Mouse (Mus musculus): ENCODE measurements around the gene Efcab12.
"Not testable (repeated sequence)": the region's sequence is repeated elsewhere in the genome, so short reads cannot be mapped to it uniquely, and the experiment has no call there.

The Efcab12 gene

DNA sequence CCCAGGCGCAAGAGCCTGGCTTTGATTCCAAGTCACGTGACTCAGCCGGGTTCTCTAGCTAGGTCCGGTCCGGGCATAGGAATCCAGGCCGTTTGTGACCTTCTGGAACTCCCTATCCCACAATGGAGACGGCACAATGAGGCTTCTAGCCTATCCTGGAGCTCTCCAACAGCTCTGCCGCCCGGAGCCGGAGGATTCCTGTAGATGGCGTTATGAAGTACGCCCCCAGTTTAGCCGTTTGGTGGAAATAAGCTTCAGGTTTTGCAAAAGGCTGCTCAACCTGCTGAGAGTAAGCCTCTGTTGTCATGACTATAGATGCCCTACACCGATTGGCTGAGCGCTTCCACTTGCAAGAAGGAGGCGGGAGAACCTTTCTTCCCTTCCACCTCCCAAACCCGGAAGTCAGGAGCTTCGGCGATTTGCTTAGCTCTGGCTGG is at the start of gene Efcab12:
Gene Efcab12 (minus strand): TSS at position 252 of the 437 bp plus-strand sequence.
- DNase-seq (ENCODE audit: low spot score) = peak; percentile 87

DNA sequence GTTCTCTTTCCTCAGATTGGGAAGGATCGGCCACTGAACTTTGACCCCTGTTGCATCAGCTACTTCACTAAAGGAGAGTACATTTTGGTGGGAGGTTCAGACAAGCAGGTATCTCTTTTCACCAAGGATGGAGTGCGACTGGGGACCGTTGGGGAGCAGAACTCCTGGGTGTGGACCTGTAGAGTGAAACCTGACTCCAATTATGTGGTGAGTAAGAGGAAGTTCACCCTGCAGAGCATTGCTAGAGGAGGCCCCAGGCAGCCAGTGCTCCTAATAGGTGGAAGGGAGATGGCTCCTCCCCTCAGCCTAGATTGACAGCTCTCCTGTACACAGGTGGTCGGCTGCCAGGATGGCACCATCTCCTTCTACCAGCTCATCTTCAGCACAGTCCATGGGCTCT is 48.7 kb upstream of the Efcab12 start:
- no peak for DNase-seq (ENCODE audit: low spot score)

DNA sequence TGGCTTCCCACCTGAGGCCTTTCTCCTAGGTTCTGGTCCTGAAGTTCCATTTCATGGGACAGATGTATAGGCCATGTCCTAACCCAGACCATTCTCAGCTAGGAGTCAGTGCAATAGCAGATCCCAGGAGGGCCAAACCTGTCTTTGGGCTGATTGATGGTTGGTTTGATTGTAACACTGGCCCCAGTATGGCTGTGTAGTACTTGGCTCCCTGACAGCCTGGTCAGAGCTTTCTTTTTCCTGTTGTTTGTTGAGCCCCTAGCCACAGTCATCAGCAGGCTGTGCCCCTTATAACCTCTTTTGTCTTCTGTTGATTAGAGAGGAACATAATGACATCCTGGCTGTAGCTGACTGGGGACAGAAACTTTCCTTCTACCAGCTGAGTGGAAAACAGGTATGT is 45.8 kb upstream of the Efcab12 start:
- no peak for DNase-seq (ENCODE audit: low spot score)

DNA sequence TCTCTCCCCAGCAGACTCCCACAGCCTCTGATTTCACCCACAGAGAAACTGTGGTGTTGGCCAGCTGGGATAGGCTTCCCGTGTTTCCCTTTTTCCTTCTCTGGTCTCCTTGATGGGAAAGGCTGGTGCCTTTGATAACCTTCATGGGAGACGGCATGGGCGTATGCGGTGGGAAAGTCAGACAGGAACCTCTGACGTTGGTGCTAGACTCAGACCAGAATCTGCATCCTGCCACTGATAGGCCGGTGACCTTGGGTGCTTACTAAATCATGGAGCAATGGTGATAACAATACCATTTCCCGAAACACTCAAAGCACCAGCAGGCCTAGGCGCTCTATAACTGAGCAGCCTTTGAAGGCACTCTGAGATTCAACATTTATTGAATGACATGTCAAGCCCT is 42.5 kb upstream of the Efcab12 start:
- DNase-seq (ENCODE audit: low spot score) = no peak

- DNase-seq (ENCODE audit: low spot score) = no peak
Measured at GRCm38 (mm10) chr6:115879736-115880135, 41.5 kb upstream of the Efcab12 start.

DNA sequence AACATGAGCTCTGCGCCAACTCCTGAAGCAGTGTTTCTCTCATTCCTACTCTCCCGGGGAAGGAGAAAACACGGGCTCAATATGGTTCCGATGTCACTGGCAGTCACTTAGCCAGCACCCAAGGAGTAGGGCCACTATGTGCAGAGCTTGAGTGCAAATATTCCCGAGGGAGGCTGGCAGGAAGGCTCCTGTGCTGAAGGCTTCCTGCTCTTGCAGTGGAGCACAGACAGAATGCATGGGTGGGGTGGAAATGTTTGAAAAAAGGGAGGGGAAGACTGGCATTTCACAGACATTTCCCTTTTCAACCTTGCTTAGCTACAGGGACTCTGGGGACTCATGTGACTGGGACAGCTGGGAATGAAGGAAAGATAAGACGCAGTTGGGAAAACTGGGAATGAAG is 40.5 kb upstream of the Efcab12 start:
- DNase-seq (ENCODE audit: low spot score) = no peak

- DNase-seq (ENCODE audit: low spot score) = no peak
Measured at GRCm38 (mm10) chr6:115877239-115877638, 39.0 kb upstream of the Efcab12 start.

- not testable (repeated sequence) for DNase-seq (ENCODE audit: low spot score)
Measured at GRCm38 (mm10) chr6:115871318-115871717, 33.1 kb upstream of the Efcab12 start.

- not testable (repeated sequence) for DNase-seq (ENCODE audit: low spot score)
Measured at GRCm38 (mm10) chr6:115867157-115867556, 28.9 kb upstream of the Efcab12 start.

GRCm38 (mm10) chr6:115865246-115865645 is 27.0 kb upstream of the Efcab12 start:
- DNase-seq (ENCODE audit: low spot score) = no peak

DNA sequence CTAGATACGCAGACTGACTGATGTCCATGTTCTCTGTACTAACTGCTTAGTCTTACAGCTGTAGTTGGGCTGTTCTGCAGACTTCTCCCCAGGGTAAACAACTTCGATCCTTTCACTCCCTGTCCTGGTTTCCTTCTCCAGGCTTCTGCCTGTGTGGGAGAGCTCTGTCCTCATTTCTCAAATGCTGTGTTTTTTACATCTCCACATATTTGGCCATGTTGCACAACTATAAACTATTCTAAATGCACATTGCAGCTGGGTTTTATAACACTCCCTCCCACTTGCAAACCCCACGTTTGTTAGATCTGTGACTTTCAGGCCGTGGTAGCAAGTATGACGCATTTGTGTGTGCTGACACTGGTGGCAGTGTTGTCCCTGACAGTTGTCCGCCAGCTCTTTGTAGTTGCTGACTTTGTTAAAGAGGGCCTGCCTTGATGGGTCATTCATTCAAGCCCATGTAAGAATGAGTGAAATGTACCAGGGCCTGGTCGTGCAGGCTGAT is 25.2 kb upstream of the Efcab12 start:
- DNase-seq (ENCODE audit: low spot score) = no peak

GRCm38 (mm10) chr6:115860027-115860556 is 21.9 kb upstream of the Efcab12 start:
- DNase-seq (ENCODE audit: low spot score) = no peak

DNA sequence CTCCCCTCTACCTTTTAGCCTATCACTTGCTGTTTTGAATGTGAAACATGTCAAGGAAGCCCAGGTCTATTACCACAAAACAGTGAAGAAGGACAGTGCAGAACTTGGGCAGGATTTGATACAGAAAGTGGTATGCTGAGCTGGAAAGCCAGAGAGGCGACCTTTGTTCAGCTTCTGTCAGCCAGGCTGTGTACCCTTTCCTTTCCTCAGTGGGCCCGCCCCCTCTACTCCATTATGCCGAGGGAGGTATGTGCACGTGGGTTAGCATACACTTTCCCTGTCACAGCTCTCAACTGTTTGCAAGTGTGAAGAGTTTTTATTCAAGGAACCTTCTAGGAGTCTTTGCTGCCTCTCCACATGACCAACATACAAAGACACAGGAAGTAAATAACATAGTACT is 21.0 kb upstream of the Efcab12 start:
- DNase-seq (ENCODE audit: low spot score) = no peak

DNA sequence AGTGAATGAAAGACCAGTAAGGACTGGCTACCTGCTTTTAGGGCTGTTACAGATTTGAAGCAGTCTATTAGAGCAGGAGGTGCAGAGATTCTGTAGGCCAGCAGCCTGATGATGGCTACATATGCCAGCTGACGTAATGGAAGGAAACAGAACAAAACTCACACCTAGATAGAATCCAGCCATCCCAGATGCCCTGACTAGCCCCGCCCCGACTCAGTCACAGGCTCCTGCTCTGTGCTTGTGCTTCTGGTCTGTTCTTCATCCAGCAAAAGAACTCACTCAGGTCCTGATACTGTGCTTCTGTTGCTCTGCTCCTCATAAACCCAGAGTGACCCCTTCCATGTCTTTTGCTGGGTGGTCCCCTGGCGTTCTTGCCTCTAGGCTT is 18.1 kb upstream of the Efcab12 start:
- DNase-seq (ENCODE audit: low spot score) = no peak

GRCm38 (mm10) chr6:115855733-115856360 is 17.6 kb upstream of the Efcab12 start:
- no peak for DNase-seq (ENCODE audit: low spot score)

GRCm38 (mm10) chr6:115854432-115854831 is 16.2 kb upstream of the Efcab12 start:
- peak; percentile 18 for DNase-seq (ENCODE audit: low spot score)

DNA sequence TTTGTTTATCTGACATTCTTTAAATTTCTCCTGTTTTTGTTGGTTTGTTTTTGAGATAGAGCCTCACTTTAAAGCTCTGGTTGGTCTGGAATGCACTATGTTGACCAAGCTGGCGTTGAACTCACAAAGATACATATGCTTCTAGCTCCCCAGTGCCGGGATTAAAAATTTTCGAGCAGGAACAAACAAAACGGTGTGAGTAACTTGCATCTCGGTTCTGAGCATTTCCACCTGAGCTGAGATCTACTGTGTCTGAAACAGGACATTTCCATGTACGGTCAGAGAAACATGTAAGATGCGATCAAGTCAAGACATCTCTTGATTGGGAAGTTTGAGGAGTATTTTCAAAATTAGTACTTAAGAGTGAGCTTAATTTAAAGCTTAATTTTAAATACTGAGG is 15.8 kb upstream of the Efcab12 start:
- DNase-seq (ENCODE audit: low spot score) = peak; percentile 15

GRCm38 (mm10) chr6:115853091-115853813 is 15.0 kb upstream of the Efcab12 start, which contains the start of the genes Mbd4 and Ift122:
Gene Mbd4 (minus strand): TSS chr6:115853371.
Gene Ift122 (plus strand): TSS chr6:115853470.
- peak; percentile 100 for DNase-seq (ENCODE audit: low spot score)

- no peak for DNase-seq (ENCODE audit: low spot score)
Measured at GRCm38 (mm10) chr6:115852446-115853090, 14.4 kb upstream of the Efcab12 start.

- DNase-seq (ENCODE audit: low spot score) = no peak
Measured at GRCm38 (mm10) chr6:115848598-115849304, 10.5 kb upstream of the Efcab12 start.

GRCm38 (mm10) chr6:115846640-115847411 is 8.6 kb upstream of the Efcab12 start:
- DNase-seq (ENCODE audit: low spot score) = peak; percentile 63

Data from embryo, embryonic 10 days (tissue).